Mouse (Mus musculus): ENCODE data around the gene Shh. TPM values are rescaled to one million over a fixed set of nuclear protein-coding genes. Genes with fewer than 3 reads are reported as not detected.

Gene Shh
- total RNA-seq (2012; rRNA removed) (not detected in 2 replicates), total RNA-seq (2014; rRNA removed) (not detected in 2 replicates), polyA plus RNA-seq (2012; ENCODE audit: insufficient read length, low read depth) (not detected in 2 replicates)

- peaks cover 4% of the 10 kb centered on the region for H3K9me3 ChIP-seq (replicated peaks; ENCODE audit: low read length)
- in situ Hi-C loops (cut with MboI; ENCODE audit: low pct_ligation_motif_present, low pct_unique_long_range_greater_than_20kb, low sequenced_read_pairs), result loop anchor here (25.0 kb wide), 2 partner anchors 570 to 820 kb away; no protein-coding TSS in a partner anchor
- no peak within 1 kb of the TSS for H3K4me3 ChIP-seq (replicated peaks in 1 of 3; ENCODE audit: low read depth in 2 of 3, low read length in 2 of 3, poor library complexity in 1 of 3)
- TF ChIP-seq EP300 (IDR thresholded peaks at IDR 0.05; ENCODE audit: low read length) (no peak), POLR2A (IDR thresholded peaks at IDR 0.05; ENCODE audit: low read depth, low read length) (no peak), NRF1 (IDR thresholded peaks at IDR 0.05; ENCODE audit: low read depth, low read length) (no peak), ELF1 (IDR thresholded peaks at IDR 0.05; ENCODE audit: low read depth, low read length) (no peak), ZMIZ1 (IDR thresholded peaks at IDR 0.05; ENCODE audit: low read depth, low read length) (no peak), IRF4 (IDR thresholded peaks at IDR 0.05; ENCODE audit: low read depth, low read length) (no peak), RAD21 (IDR thresholded peaks at IDR 0.05; ENCODE audit: low read depth, low read length) (no peak), CHD2 (IDR thresholded peaks at IDR 0.05; ENCODE audit: low read length) (no peak), JUN (IDR thresholded peaks at IDR 0.05; ENCODE audit: insufficient read depth, low read depth, low read length) (no peak), GABPA (IDR thresholded peaks at IDR 0.05; ENCODE audit: insufficient replicate concordance, low read depth, low read length) (no peak), SMC3 (IDR thresholded peaks at IDR 0.05; ENCODE audit: low read depth, low read length) (no peak), ZC3H11A (IDR thresholded peaks at IDR 0.05; ENCODE audit: low read depth, low read length) (no peak)
- DNase-seq (ENCODE audit: extremely low read depth), result no peak
- H3K79me2 ChIP-seq (replicated peaks; ENCODE audit: control insufficient read depth, extremely low read depth, insufficient read depth, poor library complexity, severe bottlenecking), result no peaks in the 10 kb centered on the region
- no peak within 1 kb of the TSS for H3K9ac ChIP-seq (ENCODE audit: insufficient read depth, low read depth)
- no peak within 1 kb of the TSS for H3K27ac ChIP-seq (ENCODE audit: insufficient read depth, low read depth)
- dilution Hi-C loops (cut with MboI; ENCODE audit: extremely low pct_ligation_motif_present, extremely low pct_unique_long_range_greater_than_20kb, low sequenced_read_pairs), result no loop called here
- H3K27me3 ChIP-seq (replicated peaks), result peaks cover 18% of the 10 kb centered on the region
- no peaks in the 10 kb centered on the region for H3K36me3 ChIP-seq (replicated peaks in 1 of 2; ENCODE audit: control insufficient read depth in 1 of 2, insufficient read depth in 1 of 2, low read length in 1 of 2)
- no peaks in the 10 kb centered on the region for H3K4me1 ChIP-seq (ENCODE audit: control insufficient read depth in 1 of 2, insufficient read depth in 2 of 2)
- H3K4me2 ChIP-seq (ENCODE audit: insufficient read depth, low read depth, poor library complexity, severe bottlenecking), result no peak within 1 kb of the TSS
Measured at GRCm38 (mm10) chr5:28466760-28467306, at the start of gene Shh. Gene Shh (minus strand): TSS chr5:28467256.

DNA sequence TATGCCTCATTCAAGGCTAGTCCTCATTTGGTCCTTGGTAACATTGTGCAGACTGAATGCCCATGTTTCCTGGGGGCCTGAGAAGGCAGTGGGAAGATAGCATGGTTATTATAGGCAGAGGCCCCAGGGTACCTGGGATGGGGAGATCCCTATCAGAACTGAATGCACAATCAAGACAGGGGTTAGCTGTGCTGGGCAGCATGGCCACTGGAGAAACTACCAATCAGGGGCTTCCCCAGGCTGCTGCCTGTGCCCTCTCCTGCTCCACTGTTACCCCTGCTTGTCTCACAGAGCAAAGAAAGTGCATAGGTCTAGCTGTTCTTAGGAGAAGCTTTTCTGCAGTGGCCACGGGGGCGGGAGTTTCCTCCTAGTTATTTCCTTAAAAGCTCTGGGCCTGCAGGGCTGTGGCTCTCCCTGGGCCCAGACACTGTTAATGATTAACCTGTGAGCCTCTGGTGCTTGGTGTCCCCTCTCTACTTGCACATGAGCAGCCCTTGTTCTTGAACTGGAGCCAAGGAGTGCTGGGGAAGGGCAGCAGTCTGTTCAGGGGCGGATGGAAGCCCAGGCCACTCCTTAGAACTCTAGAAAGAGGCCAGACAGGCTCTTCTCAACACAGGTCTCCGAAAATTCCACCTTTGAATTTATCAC lies 33.9 kb upstream of the Shh start:
- H3K9me3 ChIP-seq (replicated peaks; ENCODE audit: low read length), result no peaks in the 10 kb centered on the region
- peaks cover 5% of the 10 kb centered on the region for H3K27me3 ChIP-seq (replicated peaks)
- H3K36me3 ChIP-seq (replicated peaks in 1 of 2; ENCODE audit: control insufficient read depth in 1 of 2, insufficient read depth in 1 of 2, low read length in 1 of 2), result no peaks in the 10 kb centered on the region
- no peak overlapping the region for H3K27ac ChIP-seq (ENCODE audit: insufficient read depth, low read depth)
- H3K4me3 ChIP-seq (replicated peaks in 1 of 3; ENCODE audit: low read depth in 2 of 3, low read length in 2 of 3, poor library complexity in 1 of 3), result no peak overlapping the region
- in situ Hi-C loops (cut with MboI; ENCODE audit: low pct_ligation_motif_present, low pct_unique_long_range_greater_than_20kb, low sequenced_read_pairs), result no loop called here
- H3K4me1 ChIP-seq (ENCODE audit: control insufficient read depth in 1 of 2, insufficient read depth in 2 of 2), result no peaks in the 10 kb centered on the region
- TF ChIP-seq TBP (conservative IDR thresholded peaks at IDR 0.05; ENCODE audit: low read depth, low read length) (no peak), JUN (IDR thresholded peaks at IDR 0.05; ENCODE audit: insufficient read depth, low read depth, low read length) (no peak), ZMIZ1 (IDR thresholded peaks at IDR 0.05; ENCODE audit: low read depth, low read length) (no peak), IRF4 (IDR thresholded peaks at IDR 0.05; ENCODE audit: low read depth, low read length) (no peak), RCOR1 (conservative IDR thresholded peaks at IDR 0.05; ENCODE audit: low read depth, low read length) (no peak), CTCF (conservative IDR thresholded peaks at IDR 0.05 in 1 of 2, IDR thresholded peaks at IDR 0.05 in 1 of 2; ENCODE audit: low read depth in 2 of 2, low read length in 2 of 2) (no peak), POLR2A (IDR thresholded peaks at IDR 0.05; ENCODE audit: low read depth, low read length) (no peak), CHD1 (IDR thresholded peaks at IDR 0.05; ENCODE audit: low read depth, low read length) (no peak), MYC (IDR thresholded peaks at IDR 0.05; ENCODE audit: low read depth, low read length) (no peak), CHD2 (IDR thresholded peaks at IDR 0.05; ENCODE audit: low read length) (no peak), SMC3 (IDR thresholded peaks at IDR 0.05; ENCODE audit: low read depth, low read length) (no peak), NRF1 (IDR thresholded peaks at IDR 0.05; ENCODE audit: low read depth, low read length) (no peak), BHLHE40 (IDR thresholded peaks at IDR 0.05; ENCODE audit: low read depth, low read length) (no peak), RAD21 (IDR thresholded peaks at IDR 0.05; ENCODE audit: low read depth, low read length) (no peak), ETS1 (conservative IDR thresholded peaks at IDR 0.05; ENCODE audit: low read depth, low read length) (no peak), TCF12 (IDR thresholded peaks at IDR 0.05; ENCODE audit: low read depth, low read length) (no peak), ZC3H11A (IDR thresholded peaks at IDR 0.05; ENCODE audit: low read depth, low read length) (no peak), MAFK (IDR thresholded peaks at IDR 0.05; ENCODE audit: insufficient replicate concordance, low read length) (no peak)
- dilution Hi-C loops (cut with MboI; ENCODE audit: extremely low pct_ligation_motif_present, extremely low pct_unique_long_range_greater_than_20kb, low sequenced_read_pairs), result no loop called here
- H3K9ac ChIP-seq (ENCODE audit: insufficient read depth, low read depth), result no peak overlapping the region
- H3K4me2 ChIP-seq (ENCODE audit: insufficient read depth, low read depth, poor library complexity, severe bottlenecking), result no peak overlapping the region
- no peak for DNase-seq (ENCODE audit: extremely low read depth)
- H3K79me2 ChIP-seq (replicated peaks; ENCODE audit: control insufficient read depth, extremely low read depth, insufficient read depth, poor library complexity, severe bottlenecking), result no peaks in the 10 kb centered on the region

Data from CH12.LX (cell line).